Mouse (Mus musculus): ENCODE results near the gene Iqgap1.

DNA sequence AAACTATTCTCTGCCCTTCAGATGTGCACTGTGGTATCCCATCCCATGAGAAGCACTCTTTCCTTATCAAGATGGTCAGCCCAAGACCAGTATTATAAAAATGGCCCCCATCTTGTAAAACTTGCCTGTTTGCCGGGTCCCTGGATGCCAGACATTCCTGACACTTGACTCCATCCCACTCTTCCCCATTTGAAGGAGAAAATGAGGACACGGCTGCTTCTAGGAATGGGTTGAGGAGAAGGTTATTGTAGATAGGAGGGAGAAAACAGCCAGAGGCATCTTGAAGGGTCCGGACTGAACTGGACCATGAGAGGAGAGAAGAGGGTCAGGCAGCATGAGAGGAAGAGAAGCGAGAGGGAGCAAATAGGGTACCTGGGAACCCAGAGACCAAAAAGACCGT, 9.1 kb downstream of the Iqgap1 start:
- TF ChIP-seq POLR2A (IDR thresholded peaks at IDR 0.05; ENCODE audit: low read depth, low read length) (no peak), CTCF (conservative IDR thresholded peaks at IDR 0.05; ENCODE audit: insufficient read depth, insufficient read length, low read depth, low read length) (no peak)
